Mouse (Mus musculus) adipocyte (in vitro differentiated cells): Measurements from ENCODE around the gene Zfp36l2.
"Not testable (repeated sequence)": the region's sequence is repeated elsewhere in the genome, so short reads cannot be mapped to it uniquely, and the experiment has no call there.

Source experiments
- DNase-seq: peaks from one replicate; pipeline ENCODE4 v3.0.0-alpha.2; 2016; ENCODE audit warnings: low spot score

Zfp36l2 gene

GRCm38 (mm10) chr17:84195003-84195395, 7.3 kb upstream of the Zfp36l2 start:
- no peak for DNase-seq

GRCm38 (mm10) chr17:84194282-84195002, 6.7 kb upstream of the Zfp36l2 start:
- DNase-seq, result no peak

DNA sequence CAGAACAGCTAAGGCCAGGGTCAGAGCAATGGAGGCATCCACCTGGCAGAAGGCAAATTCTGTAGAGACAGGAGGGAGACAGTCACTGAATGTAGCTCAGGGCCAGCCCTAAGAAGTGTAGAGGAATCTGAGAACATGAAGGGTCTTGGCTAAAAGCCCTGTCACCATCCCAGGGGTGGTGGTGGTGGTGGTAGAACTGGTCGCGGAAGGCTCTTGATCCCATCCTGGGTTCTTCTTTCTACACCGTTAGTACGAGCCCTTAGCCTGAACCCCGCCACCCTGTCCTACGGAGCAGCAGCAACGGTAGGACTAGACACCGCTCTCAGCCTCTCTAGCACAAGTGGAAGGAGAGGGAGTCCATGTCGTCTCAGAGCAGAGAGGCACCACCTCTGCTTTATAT, 5.7 kb upstream of the Zfp36l2 start:
- DNase-seq, result no peak

- no peak for DNase-seq
These were observed 4.2 kb upstream of the Zfp36l2 start for GRCm38 (mm10) chr17:84191946-84192345.

GRCm38 (mm10) chr17:84190885-84191284, 3.1 kb upstream of the Zfp36l2 start:
- peak; percentile 91 for DNase-seq

GRCm38 (mm10) chr17:84189127-84189854, 1.5 kb upstream of the Zfp36l2 start:
- DNase-seq, result peak; percentile 89

- DNase-seq, result peak; percentile 99
These were observed 721 bp upstream of the Zfp36l2 start for GRCm38 (mm10) chr17:84188374-84188961.

DNA sequence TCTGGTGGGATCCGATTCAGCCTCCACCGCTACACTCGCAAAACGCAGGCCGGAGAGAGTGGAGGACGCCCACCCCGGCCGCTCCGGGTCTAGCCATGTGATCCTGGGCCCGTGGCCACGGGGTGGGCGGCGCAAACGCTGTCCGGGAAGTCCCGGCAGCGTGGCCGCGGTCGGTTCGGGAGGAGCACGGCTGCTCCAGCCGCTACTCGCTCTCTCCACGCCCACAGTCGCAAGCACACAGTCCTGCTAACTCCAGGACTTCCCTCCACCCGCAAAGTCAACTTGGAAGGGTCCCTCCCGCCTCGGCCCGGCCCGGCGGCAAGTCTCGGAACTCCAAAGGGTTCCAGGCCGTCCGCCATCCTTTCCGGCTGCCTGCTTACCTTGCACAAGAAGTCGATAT, 483 bp downstream of the Zfp36l2 start:
- not testable (repeated sequence) for DNase-seq

GRCm38 (mm10) chr17:84186451-84187202, 1.1 kb downstream of the Zfp36l2 start:
- DNase-seq, result peak; percentile 79

GRCm38 (mm10) chr17:84185581-84186450, 1.9 kb downstream of the Zfp36l2 start:
- DNase-seq, result peak; percentile 54

- DNase-seq, result peak; percentile 82
These were observed 2.7 kb downstream of the Zfp36l2 start for GRCm38 (mm10) chr17:84185011-84185411.

- DNase-seq, result peak; percentile 95
These were observed 4.4 kb downstream of the Zfp36l2 start for GRCm38 (mm10) chr17:84183291-84183781.

GRCm38 (mm10) chr17:84182311-84183271, 5.2 kb downstream of the Zfp36l2 start:
- DNase-seq, result peak; percentile 79

GRCm38 (mm10) chr17:84181502-84182310, 6.0 kb downstream of the Zfp36l2 start:
- peak; percentile 58 for DNase-seq

- DNase-seq, result no peak
These were observed 6.8 kb downstream of the Zfp36l2 start for GRCm38 (mm10) chr17:84180715-84181501.

DNA sequence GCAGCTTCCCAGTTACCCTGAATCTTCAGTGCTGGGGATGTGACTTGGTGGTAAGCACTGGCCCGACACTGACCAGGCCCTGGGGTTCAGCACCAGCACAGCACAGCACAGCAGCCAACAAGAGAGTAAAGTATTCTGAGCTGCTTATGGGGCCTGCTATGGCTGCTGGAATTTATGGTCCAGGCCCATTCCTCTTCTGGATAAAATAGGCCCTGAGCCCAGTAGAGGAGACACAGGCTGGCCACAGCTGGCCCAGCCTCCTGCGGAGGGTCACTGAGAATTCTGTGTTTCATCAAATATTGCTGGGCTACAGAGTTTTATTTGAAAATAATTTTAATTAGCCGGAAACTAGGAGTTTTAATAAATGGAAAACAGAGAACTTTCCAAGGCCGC, 7.8 kb downstream of the Zfp36l2 start:
- no peak for DNase-seq

GRCm38 (mm10) chr17:84179026-84179972, 8.4 kb downstream of the Zfp36l2 start:
- DNase-seq, result no peak
